Mouse (Mus musculus): ENCODE measurements at regions not wholly inside any gene's neighbourhood (a gene's known extent, or its start where the extent isn't known, plus 50 kb on each side); places are given as distances from the start of the nearest gene placed in this dataset.

DNA sequence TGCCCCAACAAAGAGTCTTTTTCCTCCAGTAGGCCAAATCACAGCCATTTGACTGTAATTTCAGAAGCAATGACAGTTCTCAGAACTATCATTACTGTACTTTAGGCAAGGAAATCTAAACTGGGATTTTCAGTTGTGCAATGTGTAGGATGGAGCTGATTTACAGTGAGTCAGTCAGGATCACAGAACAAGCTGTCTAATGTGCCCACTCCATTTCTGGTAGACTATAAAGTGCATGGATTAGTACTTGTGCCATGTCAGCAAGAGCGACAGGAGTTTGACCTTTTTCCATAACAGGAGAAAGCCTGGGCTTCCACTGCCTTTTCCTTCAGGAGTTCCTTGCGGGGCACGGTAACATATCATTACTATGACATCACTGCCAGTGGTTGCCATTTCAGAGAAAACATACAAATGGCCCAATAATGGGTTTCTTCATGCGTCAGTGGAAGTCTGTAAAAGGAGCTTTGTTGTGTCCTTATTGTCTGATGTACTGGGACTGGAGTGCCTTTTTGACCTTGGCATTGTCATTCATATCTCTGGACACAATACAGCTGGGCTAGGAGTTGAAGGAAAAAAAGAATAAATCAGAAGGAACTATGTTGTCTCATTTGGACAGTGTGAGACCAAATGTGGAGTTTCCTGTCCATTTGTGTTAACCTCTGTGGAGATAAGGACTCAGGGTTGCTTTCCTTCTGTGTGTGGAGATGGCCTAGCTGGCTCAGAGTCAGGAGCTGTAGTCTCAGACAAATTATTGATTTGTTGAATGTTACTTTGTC, 271.5 kb upstream of the BC052040 start:
- peak; percentile 71 for DNase-seq (ENCODE audit: low read depth, low spot score)

DNA sequence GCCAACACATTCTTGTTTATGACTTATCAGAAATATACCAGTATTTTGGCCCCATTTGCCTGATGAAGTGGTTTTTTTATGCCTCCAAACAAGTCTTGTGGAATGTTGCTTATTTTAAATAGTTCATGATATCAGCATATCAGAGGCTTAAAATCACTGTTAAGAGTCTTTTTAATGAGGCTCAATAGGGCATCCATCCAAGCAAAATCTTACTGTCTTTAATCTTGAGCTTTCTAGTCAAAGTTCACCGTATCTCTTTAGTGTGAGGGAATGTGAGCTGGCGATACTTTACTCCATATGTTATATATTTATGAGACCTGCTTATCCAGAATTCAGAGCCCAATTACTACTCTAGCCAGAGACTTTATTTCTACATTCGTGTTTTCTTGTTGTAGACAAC, 263.0 kb upstream of the BC052040 start:
- no peak for DNase-seq (ENCODE audit: low read depth, low spot score)

- DNase-seq (ENCODE audit: low read depth, low spot score) = no peak
These were observed 258.9 kb upstream of the BC052040 start for GRCm38 (mm10) chr2:115322582-115322981.

- no peak for DNase-seq (ENCODE audit: low read depth, low spot score)
These were observed 255.0 kb upstream of the BC052040 start for GRCm38 (mm10) chr2:115326526-115326925.

GRCm38 (mm10) chr2:115338178-115338577, 243.3 kb upstream of the BC052040 start:
- DNase-seq (ENCODE audit: low read depth, low spot score) = peak; percentile 57

- no peak for DNase-seq (ENCODE audit: low read depth, low spot score)
These were observed 242.5 kb upstream of the BC052040 start for GRCm38 (mm10) chr2:115339034-115339433.

DNA sequence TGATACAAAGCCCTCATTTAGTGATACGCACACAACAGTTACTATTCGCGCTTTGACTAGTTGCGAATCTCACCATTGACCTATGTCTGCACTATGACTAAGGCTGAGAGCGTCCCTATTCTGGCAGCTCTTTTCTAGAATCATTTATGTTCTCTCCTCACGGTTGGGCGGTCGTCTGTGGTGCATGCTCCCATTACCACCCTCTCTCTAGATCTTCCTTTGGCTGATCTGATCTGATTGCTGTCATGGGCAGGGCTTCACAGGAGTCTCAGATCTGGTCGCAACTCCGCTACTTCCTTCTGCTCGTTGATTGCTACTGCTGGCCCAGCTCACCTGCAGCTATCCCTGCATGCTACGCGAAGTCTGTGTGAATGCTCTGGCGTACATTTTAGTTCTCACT, 239.2 kb upstream of the BC052040 start:
- no peak for DNase-seq (ENCODE audit: low read depth, low spot score)

DNA sequence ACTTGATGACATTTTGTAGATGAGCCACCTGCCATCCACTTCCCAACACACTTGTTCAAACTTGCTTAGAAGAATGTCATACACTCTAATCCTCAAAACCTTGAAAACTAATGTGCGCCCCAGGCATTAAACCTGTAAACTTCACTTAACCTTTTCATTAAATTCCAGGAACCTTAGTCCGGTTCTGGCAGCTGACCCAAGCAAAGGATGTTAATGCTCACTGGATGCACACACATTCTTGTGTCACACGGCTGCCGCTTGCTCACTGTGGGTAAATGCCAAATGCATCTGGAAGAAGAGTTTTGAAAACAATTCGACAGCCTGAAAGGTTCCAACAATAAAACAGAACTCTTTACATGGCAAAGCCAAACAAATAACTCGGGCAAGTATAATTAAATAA, 235.0 kb upstream of the BC052040 start:
- DNase-seq (ENCODE audit: low read depth, low spot score) = no peak

DNA sequence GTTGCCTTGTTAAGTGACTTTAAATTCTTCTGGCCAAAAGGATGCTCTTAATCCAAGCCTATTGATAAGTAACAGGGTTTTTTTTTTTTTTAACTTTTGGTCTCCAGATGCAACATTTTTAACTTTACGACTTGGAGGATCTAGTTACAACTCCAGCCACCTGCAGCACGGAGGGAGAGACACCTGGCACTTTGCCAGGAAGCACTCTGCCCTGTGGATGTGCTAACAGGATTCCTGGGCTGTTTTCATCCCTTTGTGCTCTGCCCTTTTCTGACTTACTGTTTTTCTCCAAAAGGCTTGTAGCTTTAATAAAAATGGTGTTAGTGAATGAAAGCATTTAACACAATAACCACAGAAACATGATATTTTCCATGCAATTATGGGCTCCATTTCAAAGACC, 233.3 kb upstream of the BC052040 start:
- peak; percentile 79 for DNase-seq (ENCODE audit: low read depth, low spot score)

DNA sequence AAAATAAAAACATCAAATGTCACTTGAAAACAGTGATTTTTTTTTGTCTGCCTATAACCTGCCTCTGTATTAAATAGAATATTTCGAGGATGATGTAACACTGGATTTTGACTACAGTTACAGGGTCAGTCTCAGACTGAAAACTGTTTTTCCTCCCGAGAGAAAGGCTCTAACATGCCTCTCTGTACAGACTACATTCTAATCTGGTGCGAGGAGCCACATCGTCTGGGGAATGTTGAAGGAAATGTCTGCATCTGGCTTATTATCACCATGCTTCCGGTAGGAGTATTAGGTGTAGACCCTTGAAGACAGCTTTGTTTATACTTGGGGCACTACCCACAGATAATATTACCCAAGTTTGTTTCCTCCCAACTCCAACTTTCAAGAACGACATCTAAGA, 210.4 kb upstream of the BC052040 start:
- no peak for DNase-seq (ENCODE audit: low read depth, low spot score)

- no peak for DNase-seq (ENCODE audit: low read depth, low spot score)
These were observed 206.2 kb upstream of the BC052040 start for GRCm38 (mm10) chr2:115375336-115375735.

DNA sequence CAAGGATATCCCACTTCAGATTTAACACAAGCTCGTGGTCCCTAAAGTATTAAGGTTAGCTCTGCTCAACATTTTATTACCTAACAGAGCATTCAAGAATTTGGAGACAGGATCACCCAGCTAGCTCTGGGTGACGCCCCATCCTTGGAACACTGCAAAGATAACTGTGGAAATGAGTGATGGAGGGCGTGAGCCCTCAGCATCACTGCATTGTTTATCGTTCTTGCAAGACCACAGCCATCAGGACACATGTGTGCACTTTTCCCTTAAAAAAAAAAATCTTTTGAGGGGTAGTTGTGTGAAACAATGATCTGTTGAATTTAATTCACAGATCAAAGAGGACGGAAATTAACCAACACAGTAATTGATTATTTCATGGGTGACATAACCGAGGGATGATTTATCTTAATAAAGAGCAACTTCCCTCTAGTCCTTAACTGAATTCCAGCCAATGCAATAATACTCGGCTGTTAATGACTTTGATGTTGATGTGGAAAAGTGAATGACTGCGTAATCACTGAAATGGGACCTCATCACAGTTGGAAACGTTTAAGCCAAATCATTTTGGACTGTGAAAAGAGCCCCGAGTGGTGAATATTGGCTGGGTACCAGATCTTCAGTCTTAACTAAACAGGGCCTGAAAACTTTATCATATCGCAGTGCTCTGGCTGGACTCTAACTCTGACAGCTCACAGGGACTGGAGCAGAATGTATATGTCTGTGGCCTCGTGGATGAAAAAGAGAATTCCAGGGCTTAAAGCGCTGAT, 196.9 kb upstream of the BC052040 start:
- peak; percentile 48 for DNase-seq (ENCODE audit: low read depth, low spot score)

- DNase-seq (ENCODE audit: low read depth, low spot score) = peak; percentile 26
These were observed 196.0 kb upstream of the BC052040 start for GRCm38 (mm10) chr2:115385207-115386168.

- no peak for DNase-seq (ENCODE audit: low read depth, low spot score)
These were observed 189.9 kb upstream of the BC052040 start for GRCm38 (mm10) chr2:115391575-115391974.

GRCm38 (mm10) chr2:115392082-115392762, 189.3 kb upstream of the BC052040 start:
- peak; percentile 51 for DNase-seq (ENCODE audit: low read depth, low spot score)

GRCm38 (mm10) chr2:115394091-115394490, 187.4 kb upstream of the BC052040 start:
- DNase-seq (ENCODE audit: low read depth, low spot score) = peak; percentile 76

DNA sequence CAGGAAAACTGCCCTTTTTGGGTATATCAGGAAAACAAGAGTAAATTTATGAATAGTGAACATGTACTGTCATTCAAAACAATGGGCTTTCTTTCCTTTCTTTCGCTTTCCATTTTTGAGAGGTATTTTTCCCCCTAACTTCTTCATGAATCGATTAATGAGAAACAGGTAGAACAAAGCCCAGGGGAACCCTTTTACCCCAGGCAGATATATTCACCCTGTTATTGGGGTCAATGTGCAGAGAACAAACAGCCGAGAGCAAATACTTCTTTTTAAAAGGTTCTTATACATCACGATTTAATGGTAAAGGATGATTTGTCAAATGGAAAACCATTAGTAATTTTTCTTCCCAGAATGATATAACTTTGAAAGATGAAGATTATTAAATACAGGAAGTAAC, 183.0 kb upstream of the BC052040 start:
- DNase-seq (ENCODE audit: low read depth, low spot score) = no peak

GRCm38 (mm10) chr2:115399107-115399740, 182.3 kb upstream of the BC052040 start:
- DNase-seq (ENCODE audit: low read depth, low spot score) = no peak

- no peak for DNase-seq (ENCODE audit: low read depth, low spot score)
These were observed 181.4 kb upstream of the BC052040 start for GRCm38 (mm10) chr2:115399987-115400550.

GRCm38 (mm10) chr2:115402246-115402645, 179.3 kb upstream of the BC052040 start:
- DNase-seq (ENCODE audit: low read depth, low spot score) = peak; percentile 24
